Comparison of ENCODE assay signal across 8 mouse cellular contexts in the genomic region with DNA sequence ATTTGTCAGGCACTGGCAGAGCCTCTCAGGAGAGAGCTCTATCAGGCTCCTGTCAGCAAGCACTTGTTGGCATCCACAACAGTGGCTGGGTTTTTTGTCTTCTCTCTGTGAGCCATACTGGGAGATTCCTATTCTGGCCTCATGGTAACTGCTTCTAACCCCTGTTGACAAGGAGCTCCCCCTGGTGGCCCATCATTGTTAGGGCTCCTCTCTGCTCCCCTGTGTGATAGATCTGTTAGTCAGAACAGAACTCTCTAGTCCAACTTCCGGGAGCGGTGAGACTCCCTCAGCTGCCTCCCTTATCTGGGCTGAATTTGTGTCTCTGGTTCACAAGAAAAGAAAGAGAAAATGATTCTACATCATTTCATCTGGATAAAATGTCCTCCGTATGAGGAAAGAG. TPM values are rescaled to one million over a fixed set of nuclear protein-coding genes. Genes with fewer than 3 reads are reported as not detected.
DNase-seq lines count a peak whose midpoint lies in the region; ATAC-seq and TF ChIP-seq lines count a peak whose summit lies in the region.

No protein-coding gene starts in this region.

- no peak overlapping the region for H3K4me2 ChIP-seq in hindbrain, embryonic 14.5 days (replicated peaks)

- H3K9ac ChIP-seq in liver, adult 2 months (ENCODE audit: low read depth, low read length): no peak overlapping the region
- no peak overlapping the region for H3K9ac ChIP-seq in hindbrain, embryonic 14.5 days

- peak; percentile 62; the same call in 1 of the 2 replicates for TF ChIP-seq CTCF in cortical plate, adult 2 months (IDR thresholded peaks at IDR 0.05; ENCODE audit: extremely low read depth, insufficient read depth, low read length)
- TF ChIP-seq CTCF in liver, adult 2 months (IDR thresholded peaks at IDR 0.05; ENCODE audit: low read depth, low read length): peak; percentile 74

- no peaks in the 10 kb centered on the region for H3K36me3 ChIP-seq in liver, adult 2 months (ENCODE audit: control insufficient read depth, insufficient read depth, low read length)
- H3K36me3 ChIP-seq in hindbrain, embryonic 14.5 days (replicated peaks; ENCODE audit: control insufficient read depth, insufficient read depth): no peaks in the 10 kb centered on the region

- H3K27me3 ChIP-seq in liver, adult 2 months (ENCODE audit: control insufficient read depth, insufficient read depth, low read length): no peaks in the 10 kb centered on the region
- H3K27me3 ChIP-seq in hindbrain, embryonic 14.5 days (ENCODE audit: control insufficient read depth, insufficient read depth, low read length): no peaks in the 10 kb centered on the region

- DNase-seq in ovary, postnatal 14 days (ENCODE audit: low spot score): peak; percentile 23
- DNase-seq in ovary, postnatal 10 days (ENCODE audit: low spot score): no peak
- peak; percentile 62 to 89 for DNase-seq in adrenal gland, adult (ENCODE audit: inconsistent age in 2 of 2, low spot score in 1 of 2)
- peak; percentile 40 for DNase-seq in liver, adult 2 months (ENCODE audit: extremely low read depth, low read depth, low spot score)
- peak; percentile 49 for DNase-seq in right cerebral cortex, postnatal 25 days
- no peak for DNase-seq in hindbrain, embryonic 14.5 days (ENCODE audit: low spot score)

- TF ChIP-seq POLR2A in cortical plate, adult 2 months (IDR thresholded peaks at IDR 0.05; ENCODE audit: extremely low read depth, insufficient read depth, low read length): no peak
- no peak for TF ChIP-seq POLR2A in liver, adult 2 months (IDR thresholded peaks at IDR 0.05; ENCODE audit: extremely low read depth, insufficient read depth, low read length)

- 87% methylated on average over 3 of the region's 3 CpGs for WGBS in liver, adult 2 months
- WGBS in hindbrain, embryonic 14.5 days: 93% methylated on average over 3 of the region's 3 CpGs

- ATAC-seq in inflammation-experienced regulatory T-cells, adult 6 months: peak; percentile 92
- no peak for ATAC-seq in hindbrain, embryonic 14.5 days (ENCODE audit: low FRiP score)

- H3K4me1 ChIP-seq in cortical plate, adult 2 months (ENCODE audit: control insufficient read depth, insufficient read depth, low read length): no peaks in the 10 kb centered on the region; the same call in 1 of the 2 replicates
- H3K4me1 ChIP-seq in liver, adult 2 months (ENCODE audit: control insufficient read depth, insufficient read depth, low read length): no peaks in the 10 kb centered on the region
- no peaks in the 10 kb centered on the region for H3K4me1 ChIP-seq in hindbrain, embryonic 14.5 days (replicated peaks; ENCODE audit: control insufficient read depth, insufficient read depth, low read length)

- no peaks in the 10 kb centered on the region for H3K9me3 ChIP-seq in hindbrain, embryonic 14.5 days (ENCODE audit: control insufficient read depth, low read length)

- no peak overlapping the region for H3K4me3 ChIP-seq in cortical plate, adult 2 months (ENCODE audit: insufficient read depth, low read length)
- no peak overlapping the region for H3K4me3 ChIP-seq in liver, adult 2 months (ENCODE audit: insufficient read depth, low read depth, low read length)
- no peak overlapping the region for H3K4me3 ChIP-seq in hindbrain, embryonic 14.5 days (replicated peaks; ENCODE audit: low read length)

- no peaks in the 10 kb centered on the region for H3K79me2 ChIP-seq in liver, adult 2 months (ENCODE audit: control insufficient read depth, insufficient read depth, low read length)

- H3K27ac ChIP-seq in cortical plate, adult 2 months (ENCODE audit: insufficient read depth, low read length): no peak overlapping the region
- H3K27ac ChIP-seq in liver, adult 2 months (replicated peaks; ENCODE audit: insufficient read depth, low read depth, low read length): no peak overlapping the region
- no peak overlapping the region for H3K27ac ChIP-seq in hindbrain, embryonic 14.5 days

RNA-seq across cellular contexts. Expression of gene Ly86, which starts 19.5 kb away (rescaled TPM):
- polyA plus RNA-seq in cortical plate, adult 2 months (2012; rRNA removed): 22.2 and 24.3 TPM in 2 replicates
- polyA plus RNA-seq in inflammation-experienced regulatory T-cells, adult 6 months (2017; shearing (Covaris generic)): 1 to 10 TPM; 3.7 to 7.8 (median 6.4) TPM
- total RNA-seq in liver, adult 2 months (2014; rRNA removed): 6.0 and 8.6 TPM in 2 replicates
- polyA plus RNA-seq in liver, adult 2 months (2012; rRNA removed): 1.9 and 4.4 TPM in 2 replicates
- polyA plus RNA-seq in hindbrain, embryonic 14.5 days (2014; fragmentation: Nextera tagmentation; extraction: Ambion mirVana): 9.7 and 10.3 TPM in 2 replicates

Comparison
In these comparisons a context has a peak if more than half of its experiments do, and no peak if none do; other contexts are left out.
1. DNase-seq: peak in ovary, postnatal 14 days (single experiment), adrenal gland, adult (2 of 2), liver, adult 2 months (single experiment) and right cerebral cortex, postnatal 25 days (single experiment); none in ovary, postnatal 10 days (single experiment) and hindbrain, embryonic 14.5 days (single experiment).